Mouse (Mus musculus) adrenal gland, adult (tissue): Measurements from ENCODE around the gene Rgl1.
"Not testable (repeated sequence)": the region's sequence is repeated elsewhere in the genome, so short reads cannot be mapped to it uniquely, and the experiment has no call there.

Source experiments
- DNase-seq, 2 experiments: peaks; one replicate each; pipeline ENCODE4 v3.0.0; 2022 to 2023; ENCODE audit warnings: low spot score in 1 of 2; ENCODE audit not compliant: inconsistent age in 2 of 2

Rgl1 gene

GRCm38 (mm10) chr1:152786953-152787352 is 20.8 kb upstream of the Rgl1 start:
- no peak for DNase-seq

GRCm38 (mm10) chr1:152785446-152785845 is 19.3 kb upstream of the Rgl1 start:
- not testable (repeated sequence) for DNase-seq

- DNase-seq: no peak
Measured at GRCm38 (mm10) chr1:152784620-152785019, 18.5 kb upstream of the Rgl1 start.

GRCm38 (mm10) chr1:152779071-152779737 is 13.1 kb upstream of the Rgl1 start:
- peak; percentile 84 to 94 for DNase-seq

GRCm38 (mm10) chr1:152774601-152775000 is 8.4 kb upstream of the Rgl1 start:
- DNase-seq: not testable (repeated sequence)

GRCm38 (mm10) chr1:152771016-152771415 is 4.9 kb upstream of the Rgl1 start:
- DNase-seq: no peak

GRCm38 (mm10) chr1:152767749-152768488 is 1.8 kb upstream of the Rgl1 start:
- DNase-seq: peak; percentile 79 to 94

- DNase-seq: peak in 1 of 2 experiments; percentile 81
Measured at GRCm38 (mm10) chr1:152766804-152767748, 925 bp upstream of the Rgl1 start.

- no peak for DNase-seq
Measured at GRCm38 (mm10) chr1:152761791-152762190, 4.4 kb downstream of the Rgl1 start.

GRCm38 (mm10) chr1:152750312-152750965 is 15.7 kb downstream of the Rgl1 start, which contains the start of gene Apobec4:
TSS of gene Apobec4 (plus strand) at chr1:152750551.
- no peak for DNase-seq

GRCm38 (mm10) chr1:152749276-152749675 is 16.9 kb downstream of the Rgl1 start:
- no peak for DNase-seq

GRCm38 (mm10) chr1:152746426-152746825 is 19.7 kb downstream of the Rgl1 start:
- peak; percentile 71 to 94 for DNase-seq

- DNase-seq: no peak
Measured at GRCm38 (mm10) chr1:152743095-152743826, 22.9 kb downstream of the Rgl1 start.

- DNase-seq: no peak
Measured at GRCm38 (mm10) chr1:152739374-152739773, 26.8 kb downstream of the Rgl1 start.

- DNase-seq: no peak
Measured at GRCm38 (mm10) chr1:152738793-152739192, 27.4 kb downstream of the Rgl1 start.

- no peak for DNase-seq
Measured at GRCm38 (mm10) chr1:152727604-152728236, 38.4 kb downstream of the Rgl1 start.

GRCm38 (mm10) chr1:152726095-152726494 is 40.1 kb downstream of the Rgl1 start:
- no peak for DNase-seq

GRCm38 (mm10) chr1:152724286-152724685 is 41.9 kb downstream of the Rgl1 start:
- DNase-seq: no peak

GRCm38 (mm10) chr1:152721535-152722198 is 44.5 kb downstream of the Rgl1 start:
- DNase-seq: no peak
